Mouse (Mus musculus) small intestine, adult 2 months (tissue): ENCODE measurements at regions not wholly inside any gene's neighbourhood (a gene's known extent, or its start where the extent isn't known, plus 50 kb on each side); places are given as distances from the start of the nearest gene placed in this dataset.
A peak's percentile ranks its signal among the peaks of the same experiment; 100 is the strongest.

Experiments
- H3K27ac ChIP-seq: fragments of 200-500 bp; 2 replicates; pipeline ENCODE4 v1.5.1; 2012; ENCODE audit warnings: low read depth, low read length, control low read depth, inconsistent platforms; ENCODE audit not compliant: insufficient read depth
- H3K27me3 ChIP-seq: fragments of 200-500 bp; 2 replicates; pipeline ENCODE4 v1.6.1; 2012; ENCODE audit warnings: mild to moderate bottlenecking, moderate library complexity, low read length, inconsistent platforms; ENCODE audit not compliant: control insufficient read depth, insufficient read depth
- H3K36me3 ChIP-seq: fragments of 200-500 bp; 2 replicates; pipeline ENCODE4 v1.6.1; 2012; ENCODE audit warnings: mild to moderate bottlenecking, low read length, control low read depth, inconsistent platforms; ENCODE audit not compliant: control insufficient read depth, insufficient read depth
- H3K4me1 ChIP-seq: fragments of 200-500 bp; 2 replicates; pipeline ENCODE4 v1.6.1; 2012; ENCODE audit warnings: low read length, inconsistent platforms, mixed read lengths; ENCODE audit not compliant: control insufficient read depth, insufficient read depth, insufficient read length
- H3K4me3 ChIP-seq: fragments of 200-500 bp; 2 replicates; pipeline ENCODE4 v1.5.1; 2012; ENCODE audit warnings: low read depth, mild to moderate bottlenecking, control low read depth, inconsistent platforms, low read length, moderate library complexity
- CTCF ChIP-seq: fragments of 200-500 bp; IDR thresholded peaks from 2 replicates; pipeline ENCODE4 v1.5.1; 2012; ENCODE audit warnings: low read depth, mild to moderate bottlenecking, control low read depth, inconsistent platforms, low read length, moderate library complexity, mixed read lengths; ENCODE audit not compliant: insufficient replicate concordance, insufficient read length; ENCODE audit errors: extremely low read depth
- POLR2A ChIP-seq: fragments of 200-500 bp; IDR thresholded peaks from 2 replicates; pipeline ENCODE4 v1.6.1; 2012; ENCODE audit warnings: low read depth, mild to moderate bottlenecking, control low read depth, inconsistent platforms, low read length, moderate library complexity
- WGBS: fragments of 180-500 bp; shearing (Covaris S2); methylation state at CpG from one replicate; pipeline ENCODE4 v1.1.7; 2018; 5-methylcytosine and 5-hydroxymethylcytosine counted together

GRCm38 (mm10) chr7:145122471-145122870 lies 85.4 kb downstream of the 1810010D01Rik start:
- no peaks in the 10 kb centered on the region for H3K27me3 ChIP-seq
- no peak overlapping the region for H3K4me3 ChIP-seq
- 91% methylated on average over 2 of the region's 2 CpGs for WGBS
- TF ChIP-seq POLR2A, result no peak
- no peak for TF ChIP-seq CTCF
- no peak overlapping the region for H3K27ac ChIP-seq
- H3K4me1 ChIP-seq, result peaks cover 6% of the 10 kb centered on the region
- no peaks in the 10 kb centered on the region for H3K36me3 ChIP-seq

- TF ChIP-seq POLR2A (no peak), CTCF (no peak)
- H3K27ac ChIP-seq, result no peak overlapping the region
- no peak overlapping the region for H3K4me3 ChIP-seq
- no peaks in the 10 kb centered on the region for H3K36me3 ChIP-seq
- no peaks in the 10 kb centered on the region; the same call in 1 of the 2 replicates for H3K4me1 ChIP-seq
- 60% methylated on average over 4 of the region's 4 CpGs for WGBS
- no peaks in the 10 kb centered on the region for H3K27me3 ChIP-seq
Measured at GRCm38 (mm10) chr7:145118406-145118805, 89.5 kb downstream of the 1810010D01Rik start.

GRCm38 (mm10) chr7:145114660-145115059 lies 93.3 kb downstream of the 1810010D01Rik start:
- Histone ChIP-seq H3K4me3 (no peak overlapping the region), H3K4me1 (peaks cover 17% of the 10 kb centered on the region), H3K27ac (no peak overlapping the region), H3K27me3 (no peaks in the 10 kb centered on the region), H3K36me3 (no peaks in the 10 kb centered on the region)
- no peak for TF ChIP-seq POLR2A
- peak; percentile 65; the same call in 1 of the 2 replicates for TF ChIP-seq CTCF
- 78% methylated on average over 2 of the region's 2 CpGs for WGBS

GRCm38 (mm10) chr7:145114145-145114544 lies 93.8 kb downstream of the 1810010D01Rik start:
- Histone ChIP-seq H3K4me1 (peaks cover 17% of the 10 kb centered on the region), H3K27ac (no peak overlapping the region), H3K27me3 (no peaks in the 10 kb centered on the region), H3K36me3 (no peaks in the 10 kb centered on the region), H3K4me3 (no peak overlapping the region)
- WGBS, result 56% methylated on average over 2 of the region's 2 CpGs
- no peak for TF ChIP-seq POLR2A
- no peak for TF ChIP-seq CTCF

- Histone ChIP-seq H3K4me3 (no peak overlapping the region), H3K36me3 (no peaks in the 10 kb centered on the region), H3K27ac (0 out of 2 replicates have a peak overlapping the region, but pooled peaks have one; percentile 90), H3K4me1 (peaks cover 17% of the 10 kb centered on the region), H3K27me3 (no peaks in the 10 kb centered on the region)
- TF ChIP-seq POLR2A (no peak), CTCF (no peak)
- 85% methylated on average over 7 of the region's 7 CpGs for WGBS
Measured at GRCm38 (mm10) chr7:145112887-145113531, 94.9 kb downstream of the 1810010D01Rik start.

GRCm38 (mm10) chr7:145112146-145112830 lies 95.6 kb downstream of the 1810010D01Rik start:
- peaks cover 17% of the 10 kb centered on the region for H3K4me1 ChIP-seq
- H3K36me3 ChIP-seq, result no peaks in the 10 kb centered on the region
- peak overlapping the region; percentile 90 for H3K27ac ChIP-seq
- no peak overlapping the region for H3K4me3 ChIP-seq
- no peaks in the 10 kb centered on the region for H3K27me3 ChIP-seq
- TF ChIP-seq CTCF, result no peak
- TF ChIP-seq POLR2A, result no peak

- 57% methylated on average over 20 of the region's 20 CpGs for WGBS
- Histone ChIP-seq H3K4me1 (peaks cover 17% of the 10 kb centered on the region), H3K4me3 (peak overlapping the region; percentile 53), H3K27ac (peak overlapping the region; percentile 90), H3K27me3 (no peaks in the 10 kb centered on the region), H3K36me3 (no peaks in the 10 kb centered on the region)
- TF ChIP-seq CTCF (no peak), POLR2A (peak; percentile 15; the same call in 1 of the 2 replicates)
Measured at GRCm38 (mm10) chr7:145111252-145112131, 96.4 kb downstream of the 1810010D01Rik start.
